Mouse (Mus musculus): ENCODE measurements at regions not wholly inside any gene's neighbourhood (a gene's known extent, or its start where the extent isn't known, plus 50 kb on each side); places are given as distances from the start of the nearest gene placed in this dataset.

GRCm38 (mm10) chr1:143929567-143930165 lies 74.3 kb downstream of the Rgs2 start:
- Histone ChIP-seq H3K27ac (no peak overlapping the region), H3K4me1 (replicated peaks; ENCODE audit: control insufficient read depth in 2 of 2, insufficient read depth in 2 of 2, low read length in 1 of 2) (no peaks in the 10 kb centered on the region), H3K9ac (replicated peaks) (no peak overlapping the region), H3K27me3 (ENCODE audit: control insufficient read depth, insufficient read depth, low read length) (no peaks in the 10 kb centered on the region), H3K4me2 (ENCODE audit: low read depth) (no peak overlapping the region), H3K36me3 (replicated peaks; ENCODE audit: control insufficient read depth, insufficient read depth, low read depth) (no peaks in the 10 kb centered on the region), H3K4me3 (ENCODE audit: insufficient read depth in 1 of 2, low read depth in 2 of 2, low read length in 2 of 2) (no peak overlapping the region), H3K9me3 (ENCODE audit: control insufficient read depth, low read length) (no peaks in the 10 kb centered on the region)
- 45% methylated on average over 5 of the region's 5 CpGs for WGBS (ENCODE audit: insufficient replicate concordance)
- DNase-seq (ENCODE audit: low read depth in 3 of 3, low spot score in 3 of 3): no peak
- no peak for ATAC-seq (ENCODE audit: insufficient read depth)
- TF ChIP-seq EP300 (IDR thresholded peaks at IDR 0.05; ENCODE audit: low read depth) (no peak), CTCF (IDR thresholded peaks at IDR 0.05; ENCODE audit: low read depth) (no peak)

- no peak overlapping the region for H3K4me3 ChIP-seq (ENCODE audit: insufficient read depth in 1 of 2, low read depth in 2 of 2, low read length in 2 of 2)
- H3K27ac ChIP-seq: no peak overlapping the region
- no peaks in the 10 kb centered on the region for H3K36me3 ChIP-seq (replicated peaks; ENCODE audit: control insufficient read depth, insufficient read depth, low read depth)
- ATAC-seq (ENCODE audit: insufficient read depth) (no peak), DNase-seq (ENCODE audit: low read depth in 3 of 3, low spot score in 3 of 3) (no peak)
- H3K4me2 ChIP-seq (ENCODE audit: low read depth): no peak overlapping the region
- TF ChIP-seq CTCF (IDR thresholded peaks at IDR 0.05; ENCODE audit: low read depth) (no peak), EP300 (IDR thresholded peaks at IDR 0.05; ENCODE audit: low read depth) (no peak)
- H3K9me3 ChIP-seq (ENCODE audit: control insufficient read depth, low read length): no peaks in the 10 kb centered on the region
- 41% methylated on average over 1 of the region's 1 CpGs for WGBS (ENCODE audit: insufficient replicate concordance)
- H3K9ac ChIP-seq (replicated peaks): no peak overlapping the region
- no peaks in the 10 kb centered on the region for H3K27me3 ChIP-seq (ENCODE audit: control insufficient read depth, insufficient read depth, low read length)
- no peaks in the 10 kb centered on the region for H3K4me1 ChIP-seq (replicated peaks; ENCODE audit: control insufficient read depth in 2 of 2, insufficient read depth in 2 of 2, low read length in 1 of 2)
Measured at GRCm38 (mm10) chr1:143922499-143922898, 81.5 kb downstream of the Rgs2 start.

GRCm38 (mm10) chr1:143920256-143920655 lies 83.7 kb downstream of the Rgs2 start:
- no peak overlapping the region for H3K9ac ChIP-seq (replicated peaks)
- no peak for DNase-seq (ENCODE audit: low read depth in 3 of 3, low spot score in 3 of 3)
- H3K9me3 ChIP-seq (ENCODE audit: control insufficient read depth, low read length): no peaks in the 10 kb centered on the region
- ATAC-seq (ENCODE audit: insufficient read depth): no peak
- H3K4me2 ChIP-seq (ENCODE audit: low read depth): no peak overlapping the region
- no peak overlapping the region for H3K27ac ChIP-seq
- no peaks in the 10 kb centered on the region for H3K27me3 ChIP-seq (ENCODE audit: control insufficient read depth, insufficient read depth, low read length)
- H3K36me3 ChIP-seq (replicated peaks; ENCODE audit: control insufficient read depth, insufficient read depth, low read depth): no peaks in the 10 kb centered on the region
- peaks cover 0 to 5% of the 10 kb centered on the region in 2 experiments; a peak in 1 of 4 replicates for H3K4me1 ChIP-seq (replicated peaks; ENCODE audit: control insufficient read depth in 2 of 2, insufficient read depth in 2 of 2, low read length in 1 of 2)
- no peak for TF ChIP-seq EP300 (IDR thresholded peaks at IDR 0.05; ENCODE audit: low read depth)
- no peak for TF ChIP-seq CTCF (IDR thresholded peaks at IDR 0.05; ENCODE audit: low read depth)
- WGBS (ENCODE audit: insufficient replicate concordance): 65% methylated on average over 7 of the region's 7 CpGs
- H3K4me3 ChIP-seq (ENCODE audit: insufficient read depth in 1 of 2, low read depth in 2 of 2, low read length in 2 of 2): no peak overlapping the region

- DNase-seq (ENCODE audit: low read depth in 3 of 3, low spot score in 3 of 3): no peak
- Histone ChIP-seq H3K4me1 (replicated peaks; ENCODE audit: control insufficient read depth in 2 of 2, insufficient read depth in 2 of 2, low read length in 1 of 2) (peaks cover 0 to 5% of the 10 kb centered on the region in 2 experiments; a peak in 1 of 4 replicates), H3K4me2 (ENCODE audit: low read depth) (no peak overlapping the region), H3K27me3 (ENCODE audit: control insufficient read depth, insufficient read depth, low read length) (no peaks in the 10 kb centered on the region), H3K27ac (no peak overlapping the region), H3K4me3 (ENCODE audit: insufficient read depth in 1 of 2, low read depth in 2 of 2, low read length in 2 of 2) (no peak overlapping the region), H3K36me3 (replicated peaks; ENCODE audit: control insufficient read depth, insufficient read depth, low read depth) (no peaks in the 10 kb centered on the region), H3K9ac (replicated peaks) (no peak overlapping the region), H3K9me3 (ENCODE audit: control insufficient read depth, low read length) (no peaks in the 10 kb centered on the region)
- no peak for ATAC-seq (ENCODE audit: insufficient read depth)
- 41% methylated on average over 5 of the region's 5 CpGs for WGBS (ENCODE audit: insufficient replicate concordance)
- TF ChIP-seq CTCF (IDR thresholded peaks at IDR 0.05; ENCODE audit: low read depth) (no peak), EP300 (IDR thresholded peaks at IDR 0.05; ENCODE audit: low read depth) (no peak)
Measured at GRCm38 (mm10) chr1:143918949-143919348, 85.0 kb downstream of the Rgs2 start.

GRCm38 (mm10) chr1:143918146-143918774 lies 85.7 kb downstream of the Rgs2 start:
- H3K27ac ChIP-seq: no peak overlapping the region
- no peak overlapping the region for H3K4me3 ChIP-seq (ENCODE audit: insufficient read depth in 1 of 2, low read depth in 2 of 2, low read length in 2 of 2)
- no peak for TF ChIP-seq CTCF (IDR thresholded peaks at IDR 0.05; ENCODE audit: low read depth)
- TF ChIP-seq EP300 (IDR thresholded peaks at IDR 0.05; ENCODE audit: low read depth): no peak
- H3K9me3 ChIP-seq (ENCODE audit: control insufficient read depth, low read length): no peaks in the 10 kb centered on the region
- ATAC-seq (ENCODE audit: insufficient read depth) (no peak), DNase-seq (ENCODE audit: low read depth in 3 of 3, low spot score in 3 of 3) (no peak)
- H3K9ac ChIP-seq (replicated peaks): no peak overlapping the region
- WGBS (ENCODE audit: insufficient replicate concordance): 48% methylated on average over 9 of the region's 9 CpGs
- no peaks in the 10 kb centered on the region for H3K27me3 ChIP-seq (ENCODE audit: control insufficient read depth, insufficient read depth, low read length)
- H3K36me3 ChIP-seq (replicated peaks; ENCODE audit: control insufficient read depth, insufficient read depth, low read depth): no peaks in the 10 kb centered on the region
- no peak overlapping the region for H3K4me2 ChIP-seq (ENCODE audit: low read depth)
- peaks cover 0 to 5% of the 10 kb centered on the region in 2 experiments; a peak in 1 of 4 replicates for H3K4me1 ChIP-seq (replicated peaks; ENCODE audit: control insufficient read depth in 2 of 2, insufficient read depth in 2 of 2, low read length in 1 of 2)

All from liver, embryonic 14.5 days (tissue).